Mouse (Mus musculus) kidney, embryonic 15.5 days (tissue): ENCODE measurements at regions not wholly inside any gene's neighbourhood (a gene's known extent, or its start where the extent isn't known, plus 50 kb on each side); places are given as distances from the start of the nearest gene placed in this dataset.

Experiments used
- ATAC-seq: fragments of 200-750 bp; cut with Nextera tagmentation; replicated peaks from 2 replicates; pipeline ENCODE4 v1.8.0; 2017; ENCODE audit warnings: moderate TSS enrichment; ENCODE audit not compliant: low FRiP score
- H3K27ac ChIP-seq: fragments of 300-500 bp; sonication (generic); 2 replicates; pipeline ENCODE4 v1.5.1; 2015; ENCODE audit warnings: mild to moderate bottlenecking, inconsistent platforms
- H3K27me3 ChIP-seq: fragments of 300-500 bp; sonication (generic); 2 replicates; pipeline ENCODE4 v1.6.1; 2015; ENCODE audit warnings: inconsistent platforms
- H3K36me3 ChIP-seq: fragments of 300-500 bp; sonication (generic); 2 replicates; pipeline ENCODE4 v1.6.1; 2015; ENCODE audit warnings: inconsistent platforms
- H3K4me1 ChIP-seq: fragments of 300-500 bp; sonication (generic); 2 replicates; pipeline ENCODE4 v1.6.1; 2015; ENCODE audit warnings: inconsistent platforms
- H3K4me2 ChIP-seq: fragments of 300-500 bp; sonication (generic); 2 replicates; pipeline ENCODE4 v1.6.1; 2015; ENCODE audit warnings: moderate library complexity, mild to moderate bottlenecking, inconsistent platforms
- H3K4me3 ChIP-seq: fragments of 300-500 bp; sonication (generic); replicated peaks from 2 replicates; pipeline ENCODE4 v1.5.1; 2015; ENCODE audit warnings: mild to moderate bottlenecking, inconsistent platforms
- H3K9ac ChIP-seq: fragments of 300-500 bp; sonication (generic); 2 replicates; pipeline ENCODE4 v1.6.1; 2015; ENCODE audit warnings: mild to moderate bottlenecking, inconsistent platforms
- H3K9me3 ChIP-seq: fragments of 300-500 bp; sonication (generic); replicated peaks from 2 replicates; pipeline ENCODE4 v1.6.1; 2016; ENCODE audit warnings: inconsistent platforms
- whole genome bisulfite sequencing: fragments of 180-500 bp; shearing (Covaris S2); methylation state at CpG from one replicate; pipeline ENCODE4 v1.1.7; 2015; ENCODE audit warnings: mixed read lengths; 5-methylcytosine and 5-hydroxymethylcytosine counted together

DNA sequence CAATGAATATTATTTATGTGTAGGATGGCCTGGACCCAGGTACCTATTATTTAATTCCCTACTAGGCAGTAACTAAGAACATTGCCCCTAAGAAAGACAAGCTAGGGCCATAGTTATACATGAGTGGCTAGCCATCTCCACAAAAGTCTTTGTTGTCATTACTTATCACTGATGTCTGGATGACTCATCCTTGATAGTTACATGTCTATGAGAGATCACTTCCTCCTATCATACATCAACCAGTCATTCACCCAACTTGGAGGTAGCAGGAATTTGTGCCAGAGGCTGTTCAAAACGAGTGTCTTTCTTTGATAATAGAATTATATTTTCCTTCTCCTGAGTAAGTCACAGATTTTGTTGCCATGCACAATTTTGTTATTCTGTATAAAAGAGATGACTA lies 190.7 kb upstream of the Tet2 start:
- 74% methylated on average over 1 of the region's 1 CpGs for WGBS
- H3K4me3 ChIP-seq: no peak overlapping the region
- no peaks in the 10 kb centered on the region for H3K9me3 ChIP-seq
- no peak overlapping the region for H3K9ac ChIP-seq
- H3K4me2 ChIP-seq: no peak overlapping the region
- no peak overlapping the region for H3K27ac ChIP-seq
- H3K27me3 ChIP-seq: no peaks in the 10 kb centered on the region
- no peaks in the 10 kb centered on the region for H3K4me1 ChIP-seq
- no peak for ATAC-seq
- no peaks in the 10 kb centered on the region for H3K36me3 ChIP-seq

DNA sequence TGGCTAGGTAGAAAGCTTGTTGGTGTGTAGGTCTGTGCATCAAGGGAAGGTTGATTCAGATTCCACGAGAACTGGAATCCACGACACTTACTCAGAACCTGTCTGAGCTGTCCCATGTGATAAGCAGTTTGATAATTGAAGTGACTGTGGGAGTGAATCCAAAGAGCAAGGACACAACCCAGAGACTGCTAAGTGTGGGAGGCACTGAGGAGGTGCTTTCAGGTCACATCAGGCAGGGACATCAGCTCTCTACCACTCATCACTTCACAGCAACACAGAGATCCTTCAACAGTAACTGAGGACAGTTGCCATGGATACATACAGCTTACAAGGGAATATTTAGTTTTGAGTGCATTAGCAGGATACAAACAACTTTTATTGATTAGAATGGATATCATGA lies 194.0 kb upstream of the Tet2 start:
- Histone ChIP-seq H3K36me3 (no peaks in the 10 kb centered on the region), H3K27me3 (no peaks in the 10 kb centered on the region), H3K27ac (no peak overlapping the region), H3K4me2 (no peak overlapping the region), H3K4me3 (no peak overlapping the region), H3K9me3 (no peaks in the 10 kb centered on the region), H3K9ac (no peak overlapping the region), H3K4me1 (no peaks in the 10 kb centered on the region)
- WGBS: 90% methylated on average over 2 of the region's 2 CpGs
- no peak for ATAC-seq

DNA sequence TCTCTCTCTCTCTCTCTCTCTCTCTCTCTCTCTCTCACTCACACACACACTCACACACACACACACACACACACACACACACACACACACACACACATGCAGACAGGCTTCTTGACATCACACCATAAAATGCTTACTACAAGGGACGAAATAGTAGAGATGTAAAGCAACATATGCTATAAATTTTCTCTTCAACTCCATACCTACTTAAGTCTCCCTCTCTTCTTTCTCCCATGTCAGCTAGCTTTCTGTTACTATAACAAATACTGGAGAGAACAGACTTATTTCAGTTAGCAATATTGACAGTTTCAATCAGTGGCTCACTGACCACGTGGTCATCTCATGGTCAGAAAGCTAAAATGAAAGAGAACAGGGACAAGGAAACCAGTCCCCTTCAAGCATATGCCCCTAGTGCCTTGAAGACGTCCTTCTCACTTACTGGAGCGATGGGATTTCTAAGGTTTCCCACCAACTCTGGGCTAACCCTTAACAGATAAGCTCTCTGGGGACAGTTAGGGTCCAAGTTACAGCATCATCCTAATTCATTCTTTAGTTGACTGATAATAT lies 199.7 kb upstream of the Tet2 start:
- WGBS: 68% methylated on average over 4 of the region's 4 CpGs

DNA sequence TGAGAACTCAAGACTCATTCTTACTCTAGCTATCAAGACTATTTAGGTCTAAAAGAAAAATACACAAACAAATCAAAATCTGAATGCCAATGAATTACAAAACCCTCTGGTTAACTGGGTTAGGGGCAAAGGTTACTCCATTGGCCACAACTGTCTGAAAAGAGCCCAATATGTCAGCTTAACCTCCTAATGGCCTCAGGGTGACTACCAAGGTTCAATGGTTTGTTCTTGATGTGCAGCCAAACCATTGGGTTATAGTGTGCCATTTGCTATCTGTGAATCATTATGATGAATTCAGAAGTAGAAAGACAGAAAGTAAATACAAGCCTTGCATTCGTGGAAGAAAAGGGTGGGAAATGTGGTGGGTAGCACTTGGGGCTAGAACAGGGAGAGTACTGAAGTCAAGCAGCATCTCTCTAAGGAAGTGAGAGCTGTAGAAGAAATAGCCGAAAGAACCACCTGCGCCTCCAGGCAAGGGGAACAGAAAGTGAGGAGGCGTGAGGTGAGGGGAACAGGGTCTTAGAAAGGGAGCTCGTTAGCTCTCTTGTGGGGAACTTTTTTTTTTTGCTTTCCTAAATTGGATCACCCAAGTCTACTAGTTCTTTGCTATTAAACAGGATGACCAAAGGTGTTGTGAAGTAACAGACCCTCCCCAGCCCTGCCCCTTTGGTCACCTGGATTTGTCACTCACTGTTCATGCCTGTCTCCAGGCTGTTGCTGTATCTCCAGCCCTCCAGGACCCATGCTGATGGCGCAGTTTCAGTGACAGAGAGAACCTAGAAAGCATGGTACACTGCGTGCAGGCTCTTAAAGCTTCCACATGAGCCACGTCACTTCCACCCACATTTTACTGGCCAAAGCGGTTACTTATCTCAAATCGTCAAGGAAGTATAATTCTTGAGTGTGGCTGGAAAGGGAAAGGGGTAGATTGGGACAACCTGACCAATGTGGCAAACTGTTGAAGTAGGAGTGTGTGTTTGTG lies 204.1 kb upstream of the Tet2 start:
- no peaks in the 10 kb centered on the region for H3K27me3 ChIP-seq
- H3K4me2 ChIP-seq: no peak overlapping the region
- WGBS: 89% methylated on average over 10 of the region's 10 CpGs
- no peak overlapping the region for H3K4me3 ChIP-seq
- H3K27ac ChIP-seq: no peak overlapping the region
- peaks cover 26% of the 10 kb centered on the region for H3K4me1 ChIP-seq
- no peak for ATAC-seq
- H3K9me3 ChIP-seq: no peaks in the 10 kb centered on the region
- H3K9ac ChIP-seq: no peak overlapping the region
- no peaks in the 10 kb centered on the region for H3K36me3 ChIP-seq

More for the DNA sequence above, 199.7 kb upstream of the Tet2 start:
- H3K27me3 ChIP-seq: no peaks in the 10 kb centered on the region
- no peaks in the 10 kb centered on the region for H3K36me3 ChIP-seq
- H3K4me3 ChIP-seq: no peak overlapping the region
- no peak overlapping the region for H3K9ac ChIP-seq
- H3K9me3 ChIP-seq: no peaks in the 10 kb centered on the region
- ATAC-seq: no peak
- no peak overlapping the region for H3K4me2 ChIP-seq
- no peaks in the 10 kb centered on the region for H3K4me1 ChIP-seq
- H3K27ac ChIP-seq: no peak overlapping the region

DNA sequence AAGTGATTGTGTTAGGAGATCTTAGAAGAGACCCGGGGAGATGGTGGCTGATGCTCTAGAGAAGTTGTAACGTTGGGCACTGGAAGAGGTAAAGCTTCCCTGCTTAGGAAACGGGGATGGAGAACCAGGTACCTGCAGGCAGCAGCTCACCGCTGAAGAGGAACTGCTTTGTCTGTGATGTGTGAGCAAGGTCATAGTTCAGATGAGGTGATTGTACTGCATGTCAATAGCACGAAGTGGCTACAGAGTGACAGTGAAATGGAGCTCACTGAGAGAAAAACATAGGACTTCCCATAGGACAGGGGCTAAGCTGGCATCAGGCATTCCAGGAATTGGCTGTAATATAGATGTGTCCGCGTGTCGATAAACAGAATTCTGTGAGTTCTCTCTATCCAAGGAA lies 205.1 kb upstream of the Tet2 start:
- ATAC-seq: no peak
- Histone ChIP-seq H3K4me3 (no peak overlapping the region), H3K9ac (no peak overlapping the region), H3K27me3 (no peaks in the 10 kb centered on the region), H3K36me3 (no peaks in the 10 kb centered on the region), H3K4me2 (no peak overlapping the region), H3K9me3 (no peaks in the 10 kb centered on the region), H3K4me1 (peaks cover 36% of the 10 kb centered on the region), H3K27ac (0 out of 2 replicates have a peak overlapping the region, but pooled peaks have one; percentile 72)
- 80% methylated on average over 8 of the region's 8 CpGs for WGBS

DNA sequence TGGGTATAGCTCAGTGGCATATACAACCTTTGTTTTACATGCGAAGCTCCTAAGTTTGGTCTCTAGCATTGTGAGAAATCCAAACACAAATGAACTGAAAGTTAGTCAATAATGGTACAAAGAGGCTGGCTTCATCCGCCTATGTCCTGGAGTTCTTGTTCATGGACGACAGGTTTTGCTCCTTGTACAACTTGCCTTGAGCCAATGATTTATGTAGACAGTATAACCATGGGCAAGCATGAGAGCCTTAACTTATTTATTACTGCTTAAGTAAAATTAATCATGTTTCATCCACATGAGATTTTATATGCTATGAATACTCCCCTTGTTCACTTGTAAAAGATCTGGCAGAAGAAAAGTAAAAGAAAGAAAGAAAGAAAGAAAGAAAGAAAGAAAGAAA lies 205.7 kb upstream of the Tet2 start:
- WGBS: 42% methylated on average over 3 of the region's 3 CpGs
- H3K4me2 ChIP-seq: no peak overlapping the region
- H3K36me3 ChIP-seq: no peaks in the 10 kb centered on the region
- H3K4me1 ChIP-seq: peaks cover 38% of the 10 kb centered on the region
- no peaks in the 10 kb centered on the region for H3K9me3 ChIP-seq
- no peak overlapping the region for H3K4me3 ChIP-seq
- peak; percentile 72 for ATAC-seq
- peak overlapping the region; percentile 72; the same call in 1 of the 2 replicates for H3K27ac ChIP-seq
- no peaks in the 10 kb centered on the region for H3K27me3 ChIP-seq
- no peak overlapping the region for H3K9ac ChIP-seq

DNA sequence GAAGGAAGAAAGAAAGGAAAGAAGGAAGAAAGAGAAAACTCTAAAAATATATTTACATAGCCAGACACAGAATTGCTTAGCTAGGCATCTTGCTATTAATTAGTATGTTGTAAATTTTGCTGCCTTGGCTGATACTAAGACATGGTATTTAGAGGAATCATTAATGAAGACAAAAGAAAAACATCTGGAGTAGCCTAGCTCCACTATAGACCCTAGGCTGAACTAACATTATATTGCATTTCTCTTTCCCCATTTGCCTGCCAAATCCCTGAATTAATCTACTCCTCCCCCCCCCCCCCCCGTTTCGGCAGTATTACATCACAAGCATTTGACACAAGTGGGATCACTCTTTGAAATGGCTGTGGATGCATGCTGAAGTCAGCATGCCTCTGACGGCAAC lies 206.1 kb upstream of the Tet2 start:
- Histone ChIP-seq H3K36me3 (no peaks in the 10 kb centered on the region), H3K27me3 (no peaks in the 10 kb centered on the region), H3K9ac (no peak overlapping the region), H3K4me1 (peaks cover 38% of the 10 kb centered on the region), H3K4me2 (peak overlapping the region; percentile 35), H3K9me3 (no peaks in the 10 kb centered on the region), H3K27ac (peak overlapping the region; percentile 71), H3K4me3 (no peak overlapping the region)
- peak; percentile 84 for ATAC-seq
- WGBS: 29% methylated on average over 3 of the region's 3 CpGs

DNA sequence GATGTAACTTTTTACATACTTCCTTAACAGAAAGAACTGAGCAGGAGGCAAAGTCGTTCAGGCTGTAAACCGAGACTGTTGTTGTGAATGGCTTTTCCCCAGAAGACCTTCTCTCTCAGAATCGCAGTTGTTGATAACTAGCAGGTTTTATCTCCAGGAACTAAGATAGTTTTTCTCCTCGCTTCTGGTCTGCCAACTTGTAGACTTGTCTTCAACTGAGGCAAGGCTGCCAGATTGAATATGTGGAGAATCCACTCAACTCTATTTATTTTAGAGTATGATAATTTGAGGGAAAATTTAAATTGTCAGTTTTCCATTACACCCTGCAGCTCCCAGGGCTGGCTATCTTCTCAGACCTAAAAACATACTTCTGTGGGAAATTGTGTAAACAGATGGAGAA lies 206.6 kb upstream of the Tet2 start:
- Histone ChIP-seq H3K9me3 (no peaks in the 10 kb centered on the region), H3K36me3 (no peaks in the 10 kb centered on the region), H3K9ac (no peak overlapping the region), H3K27me3 (no peaks in the 10 kb centered on the region), H3K4me3 (no peak overlapping the region), H3K27ac (peak overlapping the region; percentile 71), H3K4me2 (peak overlapping the region; percentile 35), H3K4me1 (peaks cover 38% of the 10 kb centered on the region)
- ATAC-seq: no peak
- 26% methylated on average over 4 of the region's 4 CpGs for WGBS

DNA sequence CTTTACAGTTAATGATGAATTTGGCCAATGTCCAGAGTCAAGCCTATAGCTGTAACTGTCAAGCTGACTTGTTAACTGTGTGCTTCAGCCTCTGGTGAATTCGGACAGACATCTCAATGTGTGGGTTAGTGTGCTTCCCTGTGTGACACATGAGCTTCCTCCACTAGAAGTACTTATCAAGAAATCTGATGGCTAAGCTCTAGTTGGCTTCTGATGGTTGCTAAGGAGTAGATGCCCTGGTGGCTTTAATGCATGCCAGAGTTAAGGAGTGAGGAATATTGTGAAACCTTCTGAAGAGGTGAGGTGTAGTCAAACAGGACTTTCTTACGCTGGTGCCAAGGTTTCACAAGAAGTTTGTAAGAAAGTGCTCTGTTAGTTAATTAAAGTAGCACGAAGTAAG lies 208.1 kb upstream of the Tet2 start:
- Histone ChIP-seq H3K4me3 (no peak overlapping the region), H3K27ac (no peak overlapping the region), H3K36me3 (no peaks in the 10 kb centered on the region), H3K27me3 (no peaks in the 10 kb centered on the region), H3K4me2 (no peak overlapping the region), H3K9ac (no peak overlapping the region), H3K4me1 (peaks cover 43% of the 10 kb centered on the region), H3K9me3 (no peaks in the 10 kb centered on the region)
- no peak for ATAC-seq
- WGBS: 74% methylated on average over 3 of the region's 3 CpGs

DNA sequence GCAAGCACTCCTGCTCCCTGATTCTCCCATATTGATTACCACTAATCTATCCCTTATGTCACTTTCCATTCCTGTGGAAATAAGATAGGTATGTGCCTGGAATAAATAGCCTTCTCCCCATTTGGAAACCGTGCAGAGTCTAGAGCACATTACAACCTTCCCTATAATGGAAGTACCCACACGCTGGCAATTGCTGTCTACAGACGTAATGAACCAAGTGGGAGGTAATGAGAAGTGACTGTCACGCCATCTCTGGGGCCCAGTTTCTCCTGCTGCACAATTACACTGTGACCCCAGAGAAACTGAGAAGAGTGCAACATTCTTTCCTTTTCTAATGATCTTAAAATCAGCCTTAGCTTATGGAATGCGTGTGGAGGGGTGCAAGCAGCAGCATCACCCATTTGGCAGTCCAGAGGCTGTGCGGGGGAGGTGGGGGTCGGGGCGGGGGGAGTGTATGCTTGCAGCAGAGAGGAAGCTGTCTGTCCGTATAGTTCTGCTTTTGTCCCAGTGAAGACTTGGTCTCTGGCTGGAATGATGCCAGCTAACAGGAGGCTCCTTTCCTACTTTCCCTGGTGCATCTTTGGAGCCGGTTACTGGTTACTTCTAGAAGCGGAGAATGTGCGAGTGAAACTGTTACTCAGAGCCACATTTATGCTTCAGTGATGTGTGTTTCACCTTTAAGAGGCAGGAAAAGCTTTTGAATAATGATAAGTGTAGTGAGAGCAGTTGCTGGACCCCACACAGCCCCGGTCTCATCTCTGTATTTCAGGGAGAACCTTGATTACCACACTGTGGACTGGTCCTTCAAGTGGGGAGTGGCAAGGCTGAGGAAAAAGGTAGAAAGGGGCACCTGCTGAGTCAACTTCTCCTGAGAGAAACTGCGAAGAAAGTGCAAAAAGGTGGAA lies 209.3 kb upstream of the Tet2 start:
- WGBS: 20% methylated on average over 14 of the region's 14 CpGs
- no peak overlapping the region for H3K4me3 ChIP-seq
- no peaks in the 10 kb centered on the region for H3K36me3 ChIP-seq
- no peaks in the 10 kb centered on the region for H3K27me3 ChIP-seq
- peak; percentile 29 for ATAC-seq
- H3K4me2 ChIP-seq: peak overlapping the region; percentile 39
- no peak overlapping the region for H3K9ac ChIP-seq
- H3K9me3 ChIP-seq: no peaks in the 10 kb centered on the region
- peaks cover 50% of the 10 kb centered on the region for H3K4me1 ChIP-seq
- peak overlapping the region; percentile 68; the same call in 1 of the 2 replicates for H3K27ac ChIP-seq

DNA sequence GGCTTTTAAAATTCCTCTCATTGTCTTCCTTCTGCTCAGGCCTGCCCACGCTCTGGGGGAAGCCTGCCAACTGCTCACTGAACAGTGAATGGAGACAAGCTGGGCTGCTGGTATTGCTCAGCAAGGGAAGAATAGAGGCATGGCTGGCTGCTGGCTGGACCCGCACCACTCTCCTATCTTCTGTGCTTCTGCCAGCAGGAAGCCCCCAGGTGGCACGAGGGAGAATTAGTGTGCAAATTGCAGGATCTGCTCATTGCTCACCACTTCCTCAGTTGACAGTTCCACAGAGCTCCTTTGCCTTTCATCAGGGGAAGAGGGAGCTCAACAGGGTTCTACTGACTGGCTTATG lies 209.9 kb upstream of the Tet2 start:
- Histone ChIP-seq H3K9ac (no peak overlapping the region), H3K4me3 (no peak overlapping the region), H3K27ac (peak overlapping the region; percentile 68; the same call in 1 of the 2 replicates), H3K9me3 (no peaks in the 10 kb centered on the region), H3K4me1 (peaks cover 50% of the 10 kb centered on the region), H3K4me2 (peak overlapping the region; percentile 39), H3K27me3 (no peaks in the 10 kb centered on the region), H3K36me3 (no peaks in the 10 kb centered on the region)
- ATAC-seq: peak; percentile 42
- 7% methylated on average over 3 of the region's 3 CpGs for WGBS
